Mouse (Mus musculus): Measurements from ENCODE around the gene Timm50.

Gene Timm50

DNA sequence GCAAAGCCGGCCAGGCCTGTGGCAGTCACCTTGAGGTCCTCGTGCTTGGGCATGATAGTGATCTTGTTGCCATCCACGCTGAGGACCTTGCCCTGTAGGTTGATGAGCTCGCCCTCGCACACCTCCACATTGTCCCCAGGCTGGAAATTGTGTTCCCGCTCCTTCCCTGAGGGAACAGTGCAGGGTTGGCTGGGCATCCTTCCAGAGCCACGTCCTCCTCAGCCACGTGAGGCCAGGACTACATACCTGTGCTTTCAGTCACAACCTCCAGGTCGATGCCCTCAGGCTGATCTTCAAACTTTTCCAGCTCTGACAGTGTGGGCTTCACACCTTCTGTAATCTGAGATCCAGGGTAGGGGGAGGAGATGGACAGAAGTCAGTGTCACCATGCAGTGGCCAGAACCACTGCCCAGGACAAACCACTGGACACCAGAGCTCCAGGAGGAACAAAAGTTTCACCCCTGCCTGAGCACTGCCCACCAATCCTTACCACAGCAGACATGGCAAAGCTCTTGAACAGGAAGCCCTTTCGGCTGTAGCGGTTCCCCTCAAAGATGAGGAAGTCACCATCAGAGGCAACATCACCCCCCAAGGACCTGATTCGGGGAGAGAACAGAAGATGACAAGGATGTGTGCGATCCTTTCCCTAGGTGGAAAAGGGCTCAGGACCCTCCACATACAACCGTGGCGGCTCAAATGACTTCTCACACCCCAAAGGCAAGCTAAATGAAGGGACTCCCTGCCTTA lies 10.3 kb upstream of the Timm50 start:
- no peak for DNase-seq

DNA sequence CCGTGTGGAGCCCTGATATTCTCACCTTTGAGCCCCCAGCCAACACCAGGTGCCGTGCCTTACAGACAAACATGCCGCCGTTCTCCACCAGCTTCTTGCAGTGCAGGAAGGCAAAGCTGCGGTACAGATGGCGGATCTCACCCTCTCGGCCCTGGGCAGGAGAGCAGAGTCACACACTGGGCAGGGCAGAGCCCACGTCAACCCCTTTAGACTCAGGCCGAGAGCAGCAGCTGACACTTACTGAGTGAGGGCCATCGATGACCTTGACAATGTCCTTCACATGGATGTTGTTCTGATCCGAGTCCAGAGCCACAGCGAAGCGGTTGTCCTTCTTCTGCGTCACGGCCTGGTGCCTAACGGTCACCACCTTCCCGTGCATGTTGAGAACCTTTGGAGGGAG lies 6.8 kb upstream of the Timm50 start:
- DNase-seq = no peak

GRCm38 (mm10) chr7:28318036-28318435 lies 6.2 kb upstream of the Timm50 start:
- DNase-seq = no peak

DNA sequence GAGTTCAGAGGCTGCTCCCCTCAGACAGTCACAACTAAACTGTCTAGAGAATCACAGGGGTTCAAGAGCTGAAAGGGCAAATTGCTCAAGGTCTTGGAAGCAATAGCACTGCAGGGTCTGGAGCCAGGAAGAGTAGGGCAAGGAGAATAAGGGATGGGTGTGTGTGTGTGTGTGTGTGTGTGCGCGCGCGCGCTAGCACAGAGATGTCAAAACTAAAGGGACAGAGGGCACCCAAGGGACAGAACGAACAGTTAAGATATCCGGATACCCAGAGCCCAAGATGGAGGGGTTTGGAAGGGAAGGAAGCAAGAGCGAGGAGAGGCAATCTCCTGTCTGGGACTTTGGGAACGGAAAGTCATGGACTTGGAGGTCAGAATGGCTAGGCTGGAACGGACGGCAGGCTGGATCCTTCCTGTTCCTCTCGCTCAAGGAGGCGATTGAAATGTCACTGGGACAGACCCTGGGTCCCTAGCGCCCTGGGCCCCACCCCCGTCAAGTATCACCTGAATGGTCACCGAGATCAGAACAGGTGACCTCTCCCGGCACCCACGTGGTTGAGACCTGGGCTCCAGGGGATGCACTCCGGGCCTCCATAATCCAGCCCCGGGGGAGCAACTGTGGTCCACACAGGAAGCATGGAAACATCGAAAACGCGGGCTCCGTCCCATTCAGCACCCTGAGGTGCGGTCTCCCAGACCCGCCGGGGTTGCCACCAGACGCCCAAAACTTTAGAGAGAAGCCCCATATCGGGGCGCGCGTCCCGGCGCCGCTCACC lies 534 bp downstream of the Timm50 start:
- no peak for DNase-seq

DNA sequence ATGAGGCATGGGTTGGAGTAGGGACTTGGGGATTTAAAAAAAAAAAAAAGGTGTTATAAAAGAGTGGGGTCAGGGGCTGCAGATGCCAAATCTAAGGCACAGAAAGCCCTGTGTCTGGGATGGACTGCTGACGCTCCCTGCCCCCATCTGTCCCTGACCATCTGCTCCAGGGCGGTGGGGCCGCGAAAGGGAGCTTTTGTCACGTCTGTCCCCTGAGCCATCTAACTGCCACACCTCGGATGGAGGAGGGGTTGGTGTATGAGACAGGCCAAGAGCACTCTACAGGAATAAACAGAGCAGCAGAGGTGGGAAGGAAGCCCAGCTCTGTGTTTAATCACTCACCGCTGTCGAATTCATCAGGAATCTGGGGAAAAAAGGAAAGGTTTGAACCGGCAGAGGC lies 2.1 kb downstream of the Timm50 start:
- DNase-seq = no peak

- no peak for DNase-seq
Measured at GRCm38 (mm10) chr7:28306216-28306615, 5.7 kb downstream of the Timm50 start.

DNA sequence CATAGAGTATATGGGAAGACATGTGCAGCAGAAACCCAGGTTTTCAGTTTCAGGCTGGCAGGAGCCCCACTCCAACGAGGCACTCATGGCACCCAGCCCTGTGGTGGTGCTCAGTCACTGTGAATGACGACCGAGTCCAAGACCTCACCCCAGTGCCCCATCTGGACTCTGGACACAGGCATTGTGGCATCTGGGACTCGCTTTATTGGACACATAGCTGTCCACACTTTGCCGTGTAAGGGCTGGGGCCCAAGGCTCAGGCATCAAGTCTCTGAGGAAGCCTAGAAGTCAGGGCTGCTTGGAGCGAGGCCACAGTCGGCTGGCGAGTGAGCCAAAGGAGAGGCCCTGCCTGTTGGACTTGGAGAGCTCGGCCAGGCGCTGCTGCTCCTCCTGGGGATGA lies 6.2 kb downstream of the Timm50 start:
- DNase-seq = no peak

DNA sequence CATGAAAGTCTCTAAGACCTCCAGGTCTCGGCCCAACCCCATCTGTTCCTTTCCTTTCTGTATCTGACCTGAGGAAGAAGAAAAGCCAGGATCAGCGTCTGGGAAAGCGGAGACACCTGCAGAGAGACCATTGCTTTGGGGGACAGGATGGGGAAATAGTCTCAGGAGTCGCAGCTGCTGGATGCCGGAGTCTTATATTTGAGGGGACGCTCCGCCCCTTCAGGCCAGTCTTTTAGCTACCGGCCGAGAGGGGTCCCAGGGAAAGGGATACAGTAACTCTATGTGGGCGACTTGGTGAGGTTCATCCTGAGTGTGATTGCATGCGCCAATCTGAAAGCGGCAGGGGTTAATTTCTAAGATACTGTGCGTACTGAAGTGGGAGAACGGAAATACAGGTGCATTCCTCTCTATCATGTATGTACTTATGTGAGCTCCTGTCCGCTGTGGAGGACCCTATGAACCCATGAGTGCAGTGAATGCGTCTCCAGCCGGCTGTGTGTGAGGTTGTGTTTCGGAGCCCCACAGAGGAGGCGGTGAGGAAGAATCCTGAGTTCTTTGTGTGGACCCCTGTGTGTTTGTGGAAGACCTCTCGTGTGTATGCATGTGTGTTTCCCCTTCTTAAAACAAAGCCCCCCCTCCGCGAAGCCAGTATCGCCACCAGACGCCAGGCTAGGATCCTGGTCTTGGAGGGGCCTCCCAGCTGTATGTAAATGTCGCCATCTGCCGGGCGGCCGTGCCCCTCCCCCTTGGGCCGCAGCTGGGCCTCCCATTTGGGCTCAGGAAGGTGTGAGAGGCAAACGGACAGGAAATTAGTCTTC lies 10.0 kb downstream of the Timm50 start, which contains the start of gene Dll3:
Gene Dll3 (minus strand): TSS at position 623 of the 818 bp plus-strand sequence.
- DNase-seq = peak; percentile 64

DNA sequence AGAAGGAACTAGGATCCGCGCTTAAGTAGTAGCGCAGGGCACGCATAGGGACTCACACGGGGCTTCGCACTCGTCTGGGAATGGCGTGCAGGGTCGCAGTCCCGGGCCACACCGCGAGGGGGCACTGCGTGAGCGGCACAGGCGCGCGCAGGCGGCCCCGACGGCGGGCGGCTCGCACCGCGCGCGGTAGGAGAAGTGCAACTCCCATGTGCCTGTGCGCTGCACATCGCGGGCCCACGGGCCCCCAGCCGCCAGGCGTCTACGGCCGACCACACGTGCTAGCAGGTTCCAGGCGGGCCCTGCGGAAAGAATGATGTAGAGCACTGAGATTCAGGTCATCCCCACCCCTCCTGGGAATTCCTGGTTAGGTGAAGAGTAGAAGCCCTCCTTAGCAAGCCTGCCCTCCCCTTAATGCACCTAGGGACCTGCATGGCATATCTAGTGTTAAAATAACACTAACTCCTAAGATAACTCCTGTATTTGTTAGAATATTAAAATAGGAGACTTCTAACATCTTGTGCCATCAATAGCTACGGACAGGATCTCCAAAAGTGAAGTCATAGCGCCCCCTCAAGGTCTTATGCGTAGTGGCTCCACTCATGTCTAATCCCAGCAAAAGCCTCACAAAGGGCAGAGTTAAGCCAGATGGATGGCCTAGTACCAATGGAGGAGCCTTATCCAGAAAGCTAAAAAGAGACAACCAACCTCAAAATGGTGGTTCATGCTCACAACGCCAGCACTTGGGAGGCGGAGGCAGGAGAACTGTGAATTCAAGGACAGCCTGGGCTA lies 12.8 kb downstream of the Timm50 start:
- peak; percentile 44 for DNase-seq

DNA sequence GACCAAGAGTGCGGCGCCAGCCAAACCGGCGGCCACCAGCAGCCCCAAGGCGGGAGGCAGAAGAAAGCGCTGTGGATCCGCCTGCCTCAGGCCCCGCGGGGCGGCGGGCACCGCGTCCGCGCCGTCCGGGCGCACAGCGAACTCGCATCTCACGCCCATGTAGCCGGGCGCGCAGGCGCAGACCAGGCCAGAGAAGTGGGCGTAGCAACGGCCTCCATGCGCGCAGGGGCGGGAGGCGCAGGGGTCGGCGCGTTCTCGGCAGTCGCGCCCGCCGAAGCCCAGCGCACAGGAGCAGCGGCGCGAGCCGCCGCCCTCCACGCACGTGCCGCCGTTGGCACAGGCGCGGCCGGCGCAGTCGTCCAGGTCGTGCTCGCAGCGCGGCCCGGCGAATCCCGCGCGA lies 17.4 kb downstream of the Timm50 start:
- DNase-seq = peak; percentile 45

DNA sequence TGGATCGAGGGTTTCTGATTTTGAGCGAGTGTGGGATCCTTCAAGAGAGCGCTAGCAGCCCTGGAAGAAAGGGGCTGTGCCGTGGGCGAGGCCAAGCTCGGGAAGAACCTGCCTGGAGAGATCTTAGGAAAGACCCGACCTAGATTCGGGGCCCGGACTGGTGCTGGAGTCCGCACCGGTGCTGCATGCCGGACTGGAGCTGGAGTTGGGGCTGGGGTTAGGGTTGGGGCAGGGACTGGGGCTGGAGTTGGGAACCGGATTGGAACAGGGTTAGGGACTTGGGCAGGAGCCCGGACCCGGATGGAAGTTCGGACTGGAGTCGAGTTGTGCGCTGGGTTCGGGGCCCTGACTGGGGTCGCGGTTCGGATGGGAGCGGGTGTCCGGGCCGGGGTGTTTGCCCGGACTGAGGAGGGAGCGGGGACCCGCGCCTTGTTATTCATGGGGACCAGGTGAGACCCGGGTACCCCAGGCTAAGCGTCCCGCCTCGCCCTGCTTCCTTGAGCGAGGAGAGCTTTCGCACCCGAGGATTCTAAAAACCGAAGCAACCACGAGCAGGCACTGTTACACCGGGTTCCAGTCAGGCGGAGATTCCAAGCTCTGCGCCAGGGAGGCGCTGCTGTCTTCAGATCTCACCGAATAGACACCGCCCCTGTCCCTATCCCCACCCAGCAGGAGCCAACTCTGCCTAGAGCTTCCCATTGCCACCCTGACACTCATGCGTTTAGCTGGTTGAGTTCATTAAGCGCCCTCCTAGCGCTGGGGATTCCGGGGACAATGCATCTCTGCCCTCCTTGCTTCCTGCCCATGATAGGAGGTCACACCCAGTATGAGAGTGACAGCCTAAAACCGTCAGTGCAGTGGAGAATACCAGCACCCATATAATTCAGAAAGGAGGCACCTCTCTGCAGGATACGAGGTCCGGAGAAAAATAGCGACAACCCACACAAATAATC lies 21.0 kb downstream of the Timm50 start, which contains the start of gene Selenov:
Gene Selenov (minus strand): TSS at position 549 of the 953 bp plus-strand sequence.
- DNase-seq = no peak

GRCm38 (mm10) chr7:28290165-28290564 lies 21.7 kb downstream of the Timm50 start:
- DNase-seq = no peak

DNA sequence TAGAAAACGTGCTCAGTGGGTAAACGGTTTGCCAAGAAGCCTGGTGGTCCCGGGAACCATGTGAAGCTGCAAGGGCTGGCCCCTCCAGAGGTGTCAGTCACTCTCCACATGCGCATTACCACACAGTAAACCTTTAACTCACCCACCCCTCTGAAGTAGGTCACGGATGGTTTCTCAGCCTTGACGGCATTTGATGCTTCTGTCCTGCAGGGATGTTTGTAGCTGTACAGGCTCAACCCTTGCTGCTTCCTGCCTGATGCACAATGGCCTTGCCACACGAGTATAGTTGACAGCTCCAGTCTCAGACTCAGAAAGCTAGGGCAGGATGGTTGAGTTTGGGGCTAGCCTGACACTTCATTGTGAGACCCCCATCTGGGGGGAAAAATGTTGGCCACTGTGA lies 31.2 kb downstream of the Timm50 start:
- DNase-seq = no peak

GRCm38 (mm10) chr7:28278279-28278652 lies 33.6 kb downstream of the Timm50 start:
- DNase-seq = no peak

- DNase-seq = peak; percentile 97
Measured at GRCm38 (mm10) chr7:28277615-28278278, 34.1 kb downstream of the Timm50 start, which contains the start of gene Eid2b. Gene Eid2b (plus strand): TSS chr7:28277739.

- no peak for DNase-seq
Measured at GRCm38 (mm10) chr7:28277237-28277614, 34.6 kb downstream of the Timm50 start.

DNA sequence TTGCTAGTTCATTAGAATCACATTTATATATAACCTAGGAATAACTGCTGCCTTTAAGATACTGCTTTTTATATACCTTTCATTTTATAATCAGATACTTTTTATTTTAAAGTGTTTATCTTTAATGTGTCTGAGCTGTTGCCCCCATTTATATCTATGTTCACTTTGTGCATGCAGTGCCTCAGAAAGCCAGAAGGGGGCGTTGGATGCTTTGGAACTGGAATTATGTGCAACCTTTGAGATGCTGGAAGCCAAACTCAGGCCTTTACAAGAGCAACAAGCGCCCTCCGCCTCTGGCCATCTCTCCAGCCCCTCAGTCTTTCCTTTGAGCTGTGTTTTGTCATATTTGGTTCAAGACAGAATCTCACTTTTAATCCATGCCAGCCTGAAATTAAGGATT lies 40.1 kb downstream of the Timm50 start:
- no peak for DNase-seq

GRCm38 (mm10) chr7:28269355-28269754 lies 42.5 kb downstream of the Timm50 start:
- no peak for DNase-seq

GRCm38 (mm10) chr7:28268576-28268975 lies 43.3 kb downstream of the Timm50 start:
- no peak for DNase-seq

- peak; percentile 57 for DNase-seq
Measured at GRCm38 (mm10) chr7:28268042-28268531, 43.8 kb downstream of the Timm50 start.
